In the genomic region with DNA sequence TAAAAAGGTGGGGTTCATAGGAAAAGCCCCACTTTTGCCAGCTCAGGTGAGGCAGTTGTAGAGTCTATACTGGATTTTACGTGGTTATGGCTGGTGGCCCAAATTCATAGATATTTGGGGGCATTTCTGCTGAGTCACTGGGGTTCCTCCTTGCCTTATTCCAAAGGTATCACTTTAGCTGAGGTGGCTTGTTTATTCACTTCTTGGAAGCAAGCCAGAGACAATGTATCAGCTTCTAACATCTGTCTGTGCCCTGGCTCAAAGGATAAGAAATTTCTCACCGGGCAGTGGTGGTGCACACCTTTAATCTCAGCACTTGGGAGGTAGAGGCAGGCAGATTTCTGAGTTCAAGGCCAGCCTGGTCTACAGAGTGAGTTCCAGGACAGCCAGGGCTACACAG, we compare ENCODE assay signal across 21 mouse cellular contexts. TPM values are rescaled to one million over a fixed set of nuclear protein-coding genes. Genes with fewer than 3 reads are reported as not detected.
"Had no signal": no experiment of that assay in that cellular context is flagged by ENCODE, and none has a peak within 500 bp of the region (broad histone marks: within the 10 kb centered on the region; RNA-seq: fewer than 3 reads in every experiment).

No protein-coding gene starts in this region.

- H3K9me3 ChIP-seq: limb, embryonic 15.5 days; liver, embryonic 15.5 days; megakaryocyte, embryonic 14.5 days; midbrain, embryonic 12.5 days had no signal

- H3K36me3 ChIP-seq: midbrain, embryonic 12.5 days had no signal

- H3K4me1 ChIP-seq: limb, embryonic 15.5 days; midbrain, embryonic 12.5 days had no signal

- H3K4me3 ChIP-seq: left cerebral cortex, adult 2 months; limb, embryonic 15.5 days; liver, embryonic 15.5 days; megakaryocyte, embryonic 14.5 days; midbrain, embryonic 12.5 days had no signal

- DNase-seq: kidney, adult 8-10 months; kidney, postnatal 25 days; lung, embryonic 14.5 days; lung, postnatal 10 days; lung, postnatal 4 days; right cerebral cortex, adult 18-20 months; right cerebral cortex, postnatal 25 days; thymus, adult 18-20 months; thymus, postnatal 14 days had no signal

- H3K27me3 ChIP-seq: limb, embryonic 15.5 days; liver, embryonic 15.5 days; megakaryocyte, embryonic 14.5 days; midbrain, embryonic 12.5 days had no signal

- H3K9ac ChIP-seq: limb, embryonic 15.5 days; liver, embryonic 15.5 days; lung, embryonic 14.5 days; midbrain, embryonic 12.5 days had no signal

- H3K4me2 ChIP-seq: limb, embryonic 15.5 days; liver, embryonic 15.5 days; lung, embryonic 14.5 days; midbrain, embryonic 12.5 days had no signal

- H3K27ac ChIP-seq: left cerebral cortex, adult 2 months; limb, embryonic 15.5 days; liver, embryonic 15.5 days; midbrain, embryonic 12.5 days had no signal

RNA-seq across cellular contexts. Expression of a gene that starts 6.8 kb away (rescaled TPM):
- total RNA-seq: midbrain, postnatal 0 days had no signal
- polyA plus RNA-seq: limb, embryonic 11.5 days; midbrain, embryonic 12.5 days; midbrain, postnatal 0 days; neural tube, embryonic 14.5 days had no signal

RNA-seq across cellular contexts. Expression of a gene that starts 59.2 kb away (rescaled TPM):
- total RNA-seq: layer of hippocampus, postnatal 25 days; left cerebral cortex, adult 2 months; left cerebral cortex, postnatal 14 days; midbrain, postnatal 0 days had no signal
- polyA plus RNA-seq: kidney, embryonic 16.5 days; limb, embryonic 15.5 days; liver, embryonic 15.5 days; lung, embryonic 14.5 days; midbrain, embryonic 12.5 days; neural tube, embryonic 14.5 days; stomach, embryonic 14.5 days had no signal
